Mouse (Mus musculus): ENCODE measurements around the gene Sema4c.

Gene Sema4c

GRCm38 (mm10) chr1:36558031-36558993 is at the start of gene Sema4c:
Gene Sema4c (minus strand): TSS chr1:36558349.
- DNase-seq (ENCODE audit: low read depth in 2 of 2, low spot score in 2 of 2): peak; percentile 38 to 45

GRCm38 (mm10) chr1:36606951-36607350 is 48.8 kb upstream of the Sema4c start:
- no peak for DNase-seq (ENCODE audit: low read depth in 2 of 2, low spot score in 2 of 2)

GRCm38 (mm10) chr1:36604254-36605156 is 46.4 kb upstream of the Sema4c start:
- no peak for DNase-seq (ENCODE audit: low read depth in 2 of 2, low spot score in 2 of 2)

GRCm38 (mm10) chr1:36603361-36603760 is 45.2 kb upstream of the Sema4c start:
- DNase-seq (ENCODE audit: low read depth in 2 of 2, low spot score in 2 of 2): no peak

- DNase-seq (ENCODE audit: low read depth in 2 of 2, low spot score in 2 of 2): no peak
These were observed 44.1 kb upstream of the Sema4c start for GRCm38 (mm10) chr1:36602271-36602670.

GRCm38 (mm10) chr1:36598411-36598810 is 40.3 kb upstream of the Sema4c start:
- no peak for DNase-seq (ENCODE audit: low read depth in 2 of 2, low spot score in 2 of 2)

- no peak for DNase-seq (ENCODE audit: low read depth in 2 of 2, low spot score in 2 of 2)
These were observed 38.0 kb upstream of the Sema4c start for GRCm38 (mm10) chr1:36596114-36596513.

- no peak for DNase-seq (ENCODE audit: low read depth in 2 of 2, low spot score in 2 of 2)
These were observed 37.2 kb upstream of the Sema4c start for GRCm38 (mm10) chr1:36595167-36595931.

GRCm38 (mm10) chr1:36593099-36593498 is 35.0 kb upstream of the Sema4c start:
- no peak for DNase-seq (ENCODE audit: low read depth in 2 of 2, low spot score in 2 of 2)

- no peak for DNase-seq (ENCODE audit: low read depth in 2 of 2, low spot score in 2 of 2)
These were observed 33.3 kb upstream of the Sema4c start for GRCm38 (mm10) chr1:36591408-36591807.

- no peak for DNase-seq (ENCODE audit: low read depth in 2 of 2, low spot score in 2 of 2)
These were observed 32.5 kb upstream of the Sema4c start for GRCm38 (mm10) chr1:36590664-36591063.

- DNase-seq (ENCODE audit: low read depth in 2 of 2, low spot score in 2 of 2): no peak
These were observed 31.3 kb upstream of the Sema4c start for GRCm38 (mm10) chr1:36589486-36589885.

GRCm38 (mm10) chr1:36588476-36589450 is 30.6 kb upstream of the Sema4c start:
- DNase-seq (ENCODE audit: low read depth in 2 of 2, low spot score in 2 of 2): no peak

GRCm38 (mm10) chr1:36587860-36588259 is 29.7 kb upstream of the Sema4c start:
- DNase-seq (ENCODE audit: low read depth in 2 of 2, low spot score in 2 of 2): no peak

- no peak for DNase-seq (ENCODE audit: low read depth in 2 of 2, low spot score in 2 of 2)
These were observed 28.1 kb upstream of the Sema4c start for GRCm38 (mm10) chr1:36586288-36586687.

GRCm38 (mm10) chr1:36583408-36584116 is 25.4 kb upstream of the Sema4c start:
- no peak for DNase-seq (ENCODE audit: low read depth in 2 of 2, low spot score in 2 of 2)

GRCm38 (mm10) chr1:36582211-36582610 is 24.1 kb upstream of the Sema4c start:
- DNase-seq (ENCODE audit: low read depth in 2 of 2, low spot score in 2 of 2): no peak

- no peak for DNase-seq (ENCODE audit: low read depth in 2 of 2, low spot score in 2 of 2)
These were observed 23.1 kb upstream of the Sema4c start for GRCm38 (mm10) chr1:36581260-36581659.

Measured in CD8-positive naive resting alpha-beta T cell, adult 2 months (primary cell).